Comparison of ENCODE assay signal across 11 mouse cellular contexts in the genomic region with DNA sequence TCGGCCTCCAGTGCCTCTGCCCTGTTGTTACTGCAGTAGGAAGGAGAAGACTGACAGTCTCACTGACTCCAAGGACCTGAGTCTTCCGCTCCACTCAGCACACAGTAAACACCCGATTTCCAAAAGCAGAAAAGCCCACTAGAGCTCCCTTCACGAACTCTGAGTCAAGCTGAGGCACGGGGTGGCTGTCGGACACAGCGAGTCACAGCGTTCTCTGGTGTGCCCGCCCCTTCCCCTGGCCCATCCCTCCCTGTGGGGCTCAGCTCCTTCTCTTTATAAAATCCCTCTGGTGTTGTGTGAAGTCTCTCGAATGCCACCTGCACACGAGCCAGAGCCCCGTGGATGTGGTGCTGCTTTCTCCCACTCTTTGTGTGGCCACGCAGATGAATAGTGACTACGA. TPM values are rescaled to one million over a fixed set of nuclear protein-coding genes. Genes with fewer than 3 reads are reported as not detected.
DNase-seq lines count a peak whose midpoint lies in the region; ATAC-seq lines count a peak whose summit lies in the region.
"Had no signal": no experiment of that assay in that cellular context is flagged by ENCODE, and none has a peak within 500 bp of the region (broad histone marks: within the 10 kb centered on the region; RNA-seq: fewer than 3 reads in every experiment).

No protein-coding gene starts in this region.

- no peak overlapping the region for H3K4me2 ChIP-seq in heart, embryonic 14.5 days (ENCODE audit: low read length)
- H3K4me2 ChIP-seq in heart, embryonic 12.5 days: no peak overlapping the region
- H3K4me2 ChIP-seq in neural tube, embryonic 13.5 days: peak overlapping the region; percentile 9; the same call in 1 of the 2 replicates
- H3K4me2 ChIP-seq: forebrain, embryonic 12.5 days; lung, embryonic 15.5 days had no signal

- ATAC-seq in heart, embryonic 14.5 days (ENCODE audit: insufficient number of reproducible peaks, insufficient read depth, low FRiP score, low read depth): no peak
- ATAC-seq in heart, embryonic 12.5 days (ENCODE audit: insufficient number of reproducible peaks, low FRiP score): no peak
- no peak for ATAC-seq in neural tube, embryonic 13.5 days (ENCODE audit: low read depth)
- ATAC-seq in megakaryocyte-erythroid progenitor cell, adult 5-6 weeks (replicated peaks; ENCODE audit: low FRiP score, low TSS enrichment, poor library complexity, severe bottlenecking): peak; percentile 23; the same call in 1 of the 2 replicates

- no peaks in the 10 kb centered on the region for H3K36me3 ChIP-seq in heart, embryonic 14.5 days (ENCODE audit: control insufficient read depth, insufficient read depth, low read length)
- no peaks in the 10 kb centered on the region for H3K36me3 ChIP-seq in heart, embryonic 12.5 days
- H3K36me3 ChIP-seq in neural tube, embryonic 13.5 days: no peaks in the 10 kb centered on the region
- H3K36me3 ChIP-seq: forebrain, embryonic 12.5 days; lung, embryonic 15.5 days had no signal

- DNase-seq in neural tube, embryonic 10.5 days (ENCODE audit: extremely low spot score, low spot score): no peak
- DNase-seq in testis, postnatal 10 days (ENCODE audit: low spot score): no peak
- DNase-seq in c-Kit-positive CD71-positive TER-119-positive erythroid progenitor cells, embryonic 14.5 days (ENCODE audit: low spot score): no peak
- DNase-seq: kidney, adult 9 months had no signal

- WGBS in heart, embryonic 14.5 days: 50% methylated on average over 14 of the region's 14 CpGs
- whole genome bisulfite sequencing in heart, embryonic 12.5 days: 50% methylated on average over 14 of the region's 14 CpGs
- WGBS in neural tube, embryonic 13.5 days: 54% methylated on average over 14 of the region's 14 CpGs

- H3K27me3 ChIP-seq in heart, embryonic 14.5 days (ENCODE audit: control insufficient read depth, insufficient read depth, low read length): peaks cover 19% of the 10 kb centered on the region
- H3K27me3 ChIP-seq in heart, embryonic 12.5 days (replicated peaks): peaks cover 44% of the 10 kb centered on the region
- peaks cover 12% of the 10 kb centered on the region for H3K27me3 ChIP-seq in neural tube, embryonic 13.5 days

- H3K9me3 ChIP-seq in heart, embryonic 14.5 days (ENCODE audit: control insufficient read depth, low read length): no peaks in the 10 kb centered on the region
- H3K9me3 ChIP-seq in heart, embryonic 12.5 days (replicated peaks): no peaks in the 10 kb centered on the region
- H3K9me3 ChIP-seq in neural tube, embryonic 13.5 days: no peaks in the 10 kb centered on the region
- H3K9me3 ChIP-seq: forebrain, embryonic 12.5 days; lung, embryonic 15.5 days had no signal

- no peak overlapping the region for H3K4me3 ChIP-seq in heart, embryonic 14.5 days (ENCODE audit: control insufficient read depth in 1 of 2, insufficient read depth in 1 of 2, low read depth in 1 of 2, low read length in 2 of 2)
- H3K4me3 ChIP-seq in heart, embryonic 12.5 days: no peak overlapping the region
- no peak overlapping the region for H3K4me3 ChIP-seq in neural tube, embryonic 13.5 days
- H3K4me3 ChIP-seq in brown adipose tissue, adult 24 weeks (ENCODE audit: insufficient read depth, low read depth, low read length): no peak overlapping the region
- H3K4me3 ChIP-seq: forebrain, embryonic 12.5 days; lung, embryonic 15.5 days had no signal

- H3K27ac ChIP-seq in heart, embryonic 14.5 days (replicated peaks in 1 of 2; ENCODE audit: control insufficient read depth in 1 of 2, insufficient read depth in 1 of 2, low read depth in 2 of 2, low read length in 2 of 2): no peak overlapping the region
- H3K27ac ChIP-seq in heart, embryonic 12.5 days (ENCODE audit: poor library complexity, severe bottlenecking): no peak overlapping the region
- no peak overlapping the region for H3K27ac ChIP-seq in neural tube, embryonic 13.5 days (replicated peaks)
- H3K27ac ChIP-seq in brown adipose tissue, adult 24 weeks (replicated peaks; ENCODE audit: low read depth, low read length): peak overlapping the region; percentile 42; the same call in 1 of the 2 replicates
- H3K27ac ChIP-seq: forebrain, embryonic 12.5 days; lung, embryonic 15.5 days had no signal

- H3K4me1 ChIP-seq in heart, embryonic 14.5 days (ENCODE audit: control insufficient read depth in 2 of 2, insufficient read depth in 2 of 2, low read length in 2 of 2): peaks cover 3 to 7% of the 10 kb centered on the region in 2 experiments; a peak in 2 of 4 replicates
- peaks cover 9% of the 10 kb centered on the region for H3K4me1 ChIP-seq in heart, embryonic 12.5 days (replicated peaks)
- H3K4me1 ChIP-seq in neural tube, embryonic 13.5 days (replicated peaks): peaks cover 53% of the 10 kb centered on the region
- H3K4me1 ChIP-seq in brown adipose tissue, adult 24 weeks (ENCODE audit: control insufficient read depth, insufficient read depth, insufficient read length, low read length): peaks cover 38% of the 10 kb centered on the region

- H3K9ac ChIP-seq in heart, embryonic 14.5 days (ENCODE audit: low read length): peak overlapping the region; percentile 38; the same call in 1 of the 2 replicates
- H3K9ac ChIP-seq in heart, embryonic 12.5 days: no peak overlapping the region
- H3K9ac ChIP-seq in neural tube, embryonic 13.5 days: no peak overlapping the region
- H3K9ac ChIP-seq: forebrain, embryonic 12.5 days; lung, embryonic 15.5 days had no signal

RNA-seq across cellular contexts. Expression of gene Adcy9, which starts 7.0 kb away (rescaled TPM):
- polyA plus RNA-seq in heart, embryonic 14.5 days (2014; fragmentation: Nextera tagmentation; extraction: Ambion mirVana): 1.5 and 1.8 TPM in 2 replicates
- polyA plus RNA-seq in heart, embryonic 12.5 days (2016; fragmentation: Nextera tagmentation; extraction: Ambion mirVana): 0.88 and 1.4 TPM in 2 replicates
- 2.8 and 2.9 TPM in 2 replicates for polyA plus RNA-seq in neural tube, embryonic 13.5 days (2015; fragmentation: Nextera tagmentation; extraction: Ambion mirVana)
- polyA plus RNA-seq in brown adipose tissue, adult 24 weeks (2012; ENCODE audit: insufficient read depth, insufficient read length, missing spikeins): 5.7 and 6.3 TPM in 2 replicates
- total RNA-seq in megakaryocyte-erythroid progenitor cell, adult 5-6 weeks (2014; fragmentation: Nextera tagmentation): 3.3 and 7.0 TPM in 2 replicates
- 4.7 and 6.5 TPM in 2 replicates for total RNA-seq in megakaryocyte-erythroid progenitor cell, adult 5-6 weeks (2017)
